Mouse (Mus musculus) cerebellum, postnatal 36 days (tissue): Measurements from ENCODE around the gene Rfx8.

ENCODE experiments used
- DNase-seq, 2 experiments: peaks; one replicate each; pipeline ENCODE4 v3.0.0; 2021 to 2022; ENCODE audit warnings: mixed read lengths in 2 of 2

The Rfx8 gene

DNA sequence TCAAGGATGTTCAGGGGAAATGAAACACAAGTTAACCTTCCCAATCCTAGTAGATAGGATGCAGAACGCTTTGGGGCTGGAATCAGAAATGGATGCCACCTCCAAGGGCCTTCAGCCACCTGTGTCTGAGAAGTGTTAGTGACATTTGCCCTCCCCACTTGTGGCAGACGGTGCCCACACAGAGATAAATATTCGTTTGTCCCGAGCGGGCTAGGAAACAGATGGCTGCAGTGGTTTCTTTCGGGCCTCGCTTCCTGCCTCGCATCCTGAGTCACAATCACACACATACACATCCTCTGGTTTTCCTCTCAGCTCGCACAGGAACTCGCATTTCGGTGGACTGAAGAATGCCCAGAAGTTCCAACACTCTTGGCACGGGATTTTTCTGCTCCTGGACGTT, 13.5 kb upstream of the Rfx8 start:
- DNase-seq: peak; percentile 17 to 23

DNA sequence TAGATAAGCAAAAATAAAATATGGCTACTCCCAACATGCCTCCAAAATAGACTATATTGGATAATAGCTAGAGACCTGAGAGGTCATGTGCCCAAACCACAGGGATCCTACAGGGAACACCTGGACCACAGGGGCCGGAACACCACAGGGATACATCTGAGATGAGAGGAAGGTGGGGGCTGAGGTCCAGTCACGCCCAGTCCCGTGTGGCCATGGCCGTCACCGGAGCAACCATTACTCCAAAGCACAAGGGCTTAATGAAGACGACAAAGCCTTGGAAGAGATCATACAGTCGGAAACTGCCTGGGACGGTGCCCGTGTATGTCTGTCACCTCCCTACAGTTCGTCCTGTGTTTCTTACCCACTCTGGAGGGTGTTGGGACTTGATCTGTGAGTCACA, 13.1 kb upstream of the Rfx8 start:
- DNase-seq: no peak

DNA sequence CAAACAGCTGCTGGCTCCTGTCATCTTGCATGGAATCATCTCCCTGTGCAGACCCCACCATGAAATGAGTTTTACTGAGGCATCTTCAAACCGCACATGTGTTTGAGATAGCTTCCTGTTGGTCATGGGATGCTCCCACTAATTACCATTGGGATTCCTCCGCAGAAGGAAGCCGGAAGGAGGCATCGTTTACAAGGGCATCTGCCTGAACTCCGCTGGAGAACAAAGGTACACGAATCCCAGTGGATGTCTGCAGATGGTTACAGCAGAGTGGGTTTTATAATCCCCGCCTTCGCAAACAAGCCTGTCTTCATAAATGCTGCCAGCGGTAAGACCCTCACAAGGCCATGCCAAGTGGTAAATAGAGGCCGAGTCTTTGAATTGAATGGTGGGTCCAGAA, 11.3 kb upstream of the Rfx8 start:
- DNase-seq: no peak

DNA sequence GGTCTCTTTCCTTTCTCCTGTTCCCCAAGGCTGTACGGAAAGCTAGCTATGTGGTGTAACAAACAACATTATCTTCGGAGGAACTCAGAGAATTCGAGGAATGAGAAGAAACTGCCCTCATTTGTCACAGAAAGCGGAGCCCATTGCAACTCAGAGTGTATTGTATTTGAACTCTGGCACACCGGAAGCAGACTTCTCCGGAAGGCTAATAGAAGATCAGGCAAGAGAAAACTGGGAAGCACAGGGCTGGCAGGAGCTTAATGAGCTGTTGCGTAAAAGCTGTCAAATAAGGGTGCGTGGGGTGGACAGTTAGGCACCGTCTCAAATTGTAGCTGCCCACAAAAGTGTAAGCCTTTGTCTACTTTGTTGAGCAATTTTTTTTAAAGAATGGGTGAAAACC, 10.7 kb upstream of the Rfx8 start:
- no peak for DNase-seq

DNA sequence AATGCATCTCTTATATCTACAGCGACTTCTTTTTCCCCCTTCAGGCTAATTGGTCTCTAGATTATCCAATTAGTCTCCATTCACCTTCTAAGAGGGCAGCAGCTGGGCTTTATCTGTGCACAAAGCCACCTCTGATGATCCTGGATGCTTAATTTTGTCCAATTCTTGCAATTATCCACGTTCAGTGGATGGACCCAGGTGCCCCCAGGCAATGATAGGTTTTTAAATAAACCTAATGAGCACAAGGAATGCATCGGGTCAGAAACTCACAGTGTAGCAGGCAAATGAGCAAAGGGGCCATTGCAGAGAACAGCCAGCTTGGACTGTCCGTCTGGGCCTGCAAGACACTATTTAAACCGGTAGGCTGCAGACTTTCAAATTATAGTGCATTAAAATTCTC, 10.1 kb upstream of the Rfx8 start:
- DNase-seq: no peak

DNA sequence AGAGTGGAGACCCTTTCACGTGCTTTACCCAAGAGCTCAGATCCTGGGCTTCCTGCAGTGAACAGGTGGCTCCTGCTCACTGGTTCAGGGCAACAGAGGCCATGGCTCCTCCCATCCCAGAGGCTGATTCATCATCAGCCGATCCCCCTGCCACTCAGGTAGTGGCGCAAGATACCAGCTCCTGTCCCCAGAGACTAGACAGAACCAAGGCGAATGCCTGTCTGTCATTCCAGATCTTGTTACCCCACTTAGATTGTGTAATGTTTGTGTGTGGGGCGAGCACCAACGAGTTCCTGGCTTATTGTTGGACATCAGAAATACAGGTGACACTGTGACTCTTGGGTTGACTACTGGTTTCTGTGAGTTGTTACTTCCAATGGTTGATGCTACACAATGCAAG, 9.1 kb upstream of the Rfx8 start:
- no peak for DNase-seq

DNA sequence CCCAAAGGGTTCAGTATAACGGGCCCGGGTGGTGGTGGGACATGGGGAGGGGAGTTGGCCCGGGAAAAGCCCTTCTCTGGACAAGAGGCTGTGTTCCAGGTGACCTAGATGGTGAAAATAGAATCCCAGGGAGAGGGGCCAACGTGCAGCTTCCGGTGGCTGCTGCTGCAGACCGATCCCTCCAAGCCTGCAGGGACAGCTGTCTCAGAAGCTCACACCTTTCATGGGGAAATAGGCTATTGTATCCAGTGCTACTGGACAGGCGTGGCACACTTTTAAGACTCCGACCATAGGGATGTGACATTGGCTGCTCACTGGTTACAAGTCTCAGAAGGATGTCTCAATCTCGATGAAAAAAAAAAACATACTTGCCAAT, 542 bp upstream of the Rfx8 start:
- DNase-seq: no peak

DNA sequence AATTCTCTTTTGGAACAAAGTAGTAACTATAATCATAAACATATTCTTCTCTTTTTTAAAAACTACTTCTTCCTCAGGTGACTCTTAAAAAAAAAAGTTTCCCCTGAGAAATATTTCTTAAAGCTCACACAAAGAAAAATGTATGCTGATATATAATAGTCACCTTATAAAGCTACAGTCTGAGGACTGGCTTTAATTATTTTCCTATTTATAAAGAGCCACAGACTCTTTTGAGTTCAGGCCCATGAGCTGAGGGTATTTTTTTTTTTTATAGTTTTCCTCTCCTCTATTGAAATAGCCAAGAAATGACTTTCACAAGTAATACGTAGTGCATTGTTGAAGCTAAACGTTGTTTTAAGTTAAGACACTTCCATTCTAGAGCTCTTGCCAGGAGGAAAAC, 611 bp downstream of the Rfx8 start:
- no peak for DNase-seq

DNA sequence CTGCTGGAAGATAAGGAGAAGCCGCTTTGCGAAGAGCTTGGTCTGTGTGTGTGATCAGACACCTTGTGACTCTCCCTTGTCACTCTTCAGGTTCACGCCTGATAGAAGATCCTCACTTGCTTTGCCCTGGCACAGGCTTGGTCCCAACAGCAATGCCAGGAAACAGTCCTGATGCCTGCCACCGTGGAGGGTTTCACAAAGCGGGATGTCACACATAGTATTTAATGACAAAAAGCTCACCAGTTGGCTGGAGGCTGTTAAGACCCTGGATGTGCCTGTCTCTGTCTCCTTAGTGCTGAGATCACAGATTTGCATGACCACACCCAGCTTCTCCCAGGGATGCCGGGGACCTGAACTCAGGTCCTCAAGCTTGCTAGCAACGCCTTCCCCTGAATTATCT, 5.2 kb downstream of the Rfx8 start:
- no peak for DNase-seq

DNA sequence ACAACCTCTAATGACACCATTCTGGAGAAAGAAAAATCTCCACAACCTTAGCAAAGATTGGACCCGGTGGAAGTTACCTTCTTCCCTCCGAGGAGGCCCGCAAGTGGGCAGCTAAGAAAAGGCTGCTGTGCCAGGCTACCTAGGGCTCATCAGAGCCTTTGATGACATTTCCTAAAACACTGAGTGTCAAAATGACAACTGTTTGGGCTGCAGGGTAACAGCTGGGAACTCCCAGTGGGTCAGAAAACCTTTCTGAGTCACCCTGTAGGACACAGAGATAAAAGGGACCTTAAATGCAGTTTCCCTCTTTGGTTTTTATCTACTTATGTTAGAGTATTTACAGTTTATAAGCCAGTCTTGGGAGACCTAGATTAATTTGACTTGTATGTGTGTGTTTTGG, 6.1 kb downstream of the Rfx8 start:
- DNase-seq: no peak

DNA sequence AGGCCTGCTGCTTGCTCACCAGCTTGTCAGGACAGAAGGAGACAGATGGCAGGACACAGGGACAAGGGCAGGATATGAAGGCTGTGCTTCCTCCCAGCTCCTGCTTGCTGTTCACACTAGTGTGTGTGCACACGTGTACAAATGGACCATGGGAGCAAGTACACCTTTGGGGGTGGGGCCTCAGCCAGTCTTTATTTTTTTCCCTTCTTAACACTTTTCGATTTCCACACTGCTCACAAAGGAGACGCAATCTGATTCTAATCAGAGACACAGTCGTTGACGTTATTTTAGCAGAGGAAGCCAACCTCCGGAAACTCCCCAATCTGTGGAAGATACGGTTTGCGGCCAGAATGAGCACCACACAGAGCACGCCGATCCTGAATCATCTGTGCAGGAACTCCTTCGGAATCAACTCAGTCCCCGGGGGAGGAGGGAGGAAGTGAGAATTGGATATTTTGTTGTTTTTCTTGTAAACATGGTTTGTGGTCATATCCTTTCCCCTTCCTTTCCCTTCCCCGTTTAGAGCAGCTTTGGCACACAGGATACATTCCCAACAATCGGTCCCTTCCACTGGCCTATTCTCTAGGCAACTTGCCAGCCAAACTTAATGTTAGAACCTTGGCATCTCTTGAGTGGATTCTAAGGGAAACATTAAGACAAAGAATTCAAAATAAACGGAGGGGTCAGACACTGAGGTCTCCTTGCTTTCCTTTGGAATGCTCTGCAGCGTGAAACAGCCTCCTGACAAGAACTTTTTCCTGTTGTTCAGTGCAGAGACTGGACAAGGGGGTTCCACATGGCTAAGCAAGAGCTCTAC, 6.7 kb downstream of the Rfx8 start:
- DNase-seq: no peak

DNA sequence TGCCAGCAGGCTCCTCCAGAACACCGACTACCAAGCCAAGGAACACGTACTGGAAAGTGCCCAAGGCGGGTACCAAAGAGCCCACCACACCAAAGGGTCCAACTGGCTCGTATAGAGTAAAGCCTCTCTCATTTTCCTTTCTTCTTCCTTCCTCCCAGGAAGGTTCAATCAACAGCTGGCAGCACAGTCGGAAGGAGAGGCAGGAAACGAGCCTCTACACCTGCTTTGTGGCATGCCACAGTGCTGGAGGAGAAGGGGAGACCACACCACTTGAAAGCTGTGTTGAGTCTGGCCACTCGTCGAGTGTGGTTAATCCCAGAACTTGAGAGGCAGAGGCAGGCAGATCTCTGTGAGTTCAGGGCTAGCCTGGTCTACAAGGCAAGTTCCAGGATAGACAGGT, 7.5 kb downstream of the Rfx8 start:
- no peak for DNase-seq

DNA sequence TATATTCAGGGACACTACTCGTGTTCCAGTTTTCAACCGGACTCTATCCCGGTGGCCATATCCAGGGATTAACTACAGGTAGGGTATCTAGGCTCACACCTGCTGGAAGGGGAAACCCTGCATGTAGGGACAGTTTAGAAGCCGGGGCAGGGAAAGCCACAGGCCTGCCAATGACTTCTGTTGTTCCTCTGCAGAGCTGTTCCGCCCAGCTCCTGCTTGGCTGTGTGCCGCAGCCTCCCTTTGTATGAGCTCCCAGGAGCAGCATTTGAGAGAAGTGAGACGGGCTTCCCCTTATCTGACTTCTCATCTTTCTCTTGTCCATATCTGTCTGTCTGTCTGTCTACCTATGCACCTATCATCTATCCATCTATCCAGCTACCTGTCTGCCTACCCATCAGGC, 8.5 kb downstream of the Rfx8 start:
- peak in 1 of 2 experiments; percentile 23 for DNase-seq

DNA sequence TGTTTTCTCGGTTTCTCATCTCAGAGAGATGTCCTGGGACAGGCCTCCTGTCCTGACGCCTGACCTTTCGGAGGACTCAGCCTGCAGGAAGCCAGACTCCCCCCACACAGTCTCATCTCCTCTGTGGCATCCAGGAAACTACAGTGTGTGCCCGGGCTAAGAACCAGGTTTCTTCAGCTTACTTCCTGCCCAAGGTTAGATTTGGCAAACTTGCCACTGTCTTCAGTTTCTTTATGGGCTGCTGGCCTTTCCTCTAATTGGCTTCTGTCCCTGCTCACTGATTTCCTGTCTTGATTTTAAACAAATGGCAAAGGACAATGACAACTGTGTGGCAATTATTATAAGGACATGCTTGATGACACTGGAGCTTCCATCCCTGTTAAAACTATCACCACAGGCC, 10.2 kb downstream of the Rfx8 start:
- no peak for DNase-seq

DNA sequence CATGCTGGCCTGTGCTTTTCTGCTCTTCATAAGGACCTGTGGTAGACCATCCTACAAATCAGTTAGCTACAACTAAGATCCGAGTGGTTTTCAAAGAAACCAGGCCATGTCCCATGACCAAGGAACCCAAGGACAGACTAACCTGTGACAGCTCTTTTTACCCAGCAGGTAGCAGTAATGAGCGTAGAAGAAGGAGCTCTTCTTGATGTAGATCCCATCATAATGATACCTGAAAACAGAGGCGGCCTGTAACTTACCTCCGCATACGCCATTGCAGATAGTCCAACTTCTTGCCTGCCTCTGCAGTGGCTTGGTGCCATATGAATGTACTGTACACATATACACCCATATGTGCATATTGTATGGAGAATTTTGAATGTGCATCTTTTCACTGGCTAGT, 10.8 kb downstream of the Rfx8 start:
- DNase-seq: no peak

DNA sequence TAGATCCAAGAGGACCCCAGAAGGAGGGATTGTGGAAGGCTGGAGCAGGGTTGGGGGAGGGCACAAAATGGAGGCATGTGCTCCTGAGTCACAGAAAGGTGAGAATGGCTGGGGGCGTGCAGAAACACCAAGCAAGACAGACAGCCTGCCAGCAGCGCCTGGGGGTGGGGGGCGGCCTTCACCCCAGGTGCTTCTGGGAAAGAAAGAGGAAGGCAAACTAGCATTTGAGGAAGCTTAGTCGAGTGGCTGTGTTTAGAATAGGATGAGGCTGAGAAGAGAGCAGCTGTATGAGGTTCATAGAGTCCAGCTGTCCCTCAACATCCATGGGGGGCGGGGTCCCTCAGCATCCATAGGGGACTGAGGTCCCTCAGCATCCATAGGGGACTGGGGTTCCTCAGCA, 12.0 kb downstream of the Rfx8 start:
- DNase-seq: no peak

DNA sequence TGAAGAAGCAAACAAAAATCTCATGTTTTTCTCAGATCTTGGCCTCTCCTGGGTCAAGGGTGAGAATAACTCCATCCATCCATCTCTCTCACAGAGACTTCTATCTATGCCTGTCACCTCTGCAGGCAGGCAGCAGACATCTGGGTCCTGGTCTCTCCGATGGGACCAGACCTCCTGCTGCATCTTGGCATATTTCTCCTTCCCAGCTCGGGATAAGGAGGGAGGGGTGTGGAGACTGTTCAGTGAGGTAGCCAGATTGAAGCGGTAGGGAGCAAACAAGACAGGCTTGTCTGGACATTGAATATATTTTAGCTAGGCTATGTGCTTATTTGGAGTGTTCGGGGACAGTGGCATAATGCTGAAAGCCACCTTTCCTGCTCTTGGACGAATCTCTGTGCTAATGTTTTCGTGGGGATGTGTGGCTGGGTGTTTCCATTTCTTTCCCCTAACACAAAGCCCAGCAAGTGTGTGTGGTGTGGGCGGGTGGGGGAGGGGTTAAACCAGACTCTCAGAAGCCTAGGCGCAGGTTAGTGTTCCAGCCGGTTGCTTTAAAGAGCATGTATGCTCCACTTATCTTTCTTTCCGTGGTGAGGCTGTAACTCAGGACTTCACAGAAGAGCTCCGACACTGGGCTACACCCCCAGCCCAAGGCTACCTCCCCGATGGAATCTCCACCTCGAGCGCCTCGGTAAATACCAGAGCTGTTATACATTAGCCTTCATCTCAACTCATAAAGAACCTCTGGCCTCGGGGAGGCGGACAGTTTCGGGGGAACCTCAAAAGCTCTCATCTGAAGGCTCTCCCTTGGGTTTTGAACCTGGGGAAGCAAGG, 18.4 kb downstream of the Rfx8 start:
- DNase-seq: no peak

DNA sequence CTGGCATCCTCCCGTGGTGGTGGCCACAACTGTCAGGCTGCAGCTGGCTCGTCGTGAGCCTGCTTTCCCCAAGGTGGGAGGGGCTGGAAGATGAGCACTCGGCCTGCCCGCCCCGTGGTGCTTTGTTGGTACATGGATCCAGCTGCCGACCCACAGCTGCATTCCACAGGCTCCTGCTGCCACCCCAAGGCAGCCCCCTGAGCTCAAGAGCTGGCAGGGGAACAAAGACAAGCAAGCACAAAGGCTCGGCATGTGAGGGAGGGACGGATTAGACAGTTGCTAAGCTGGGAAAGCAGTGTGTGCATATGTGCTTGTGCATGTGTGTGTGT, 19.6 kb downstream of the Rfx8 start:
- no peak for DNase-seq

DNA sequence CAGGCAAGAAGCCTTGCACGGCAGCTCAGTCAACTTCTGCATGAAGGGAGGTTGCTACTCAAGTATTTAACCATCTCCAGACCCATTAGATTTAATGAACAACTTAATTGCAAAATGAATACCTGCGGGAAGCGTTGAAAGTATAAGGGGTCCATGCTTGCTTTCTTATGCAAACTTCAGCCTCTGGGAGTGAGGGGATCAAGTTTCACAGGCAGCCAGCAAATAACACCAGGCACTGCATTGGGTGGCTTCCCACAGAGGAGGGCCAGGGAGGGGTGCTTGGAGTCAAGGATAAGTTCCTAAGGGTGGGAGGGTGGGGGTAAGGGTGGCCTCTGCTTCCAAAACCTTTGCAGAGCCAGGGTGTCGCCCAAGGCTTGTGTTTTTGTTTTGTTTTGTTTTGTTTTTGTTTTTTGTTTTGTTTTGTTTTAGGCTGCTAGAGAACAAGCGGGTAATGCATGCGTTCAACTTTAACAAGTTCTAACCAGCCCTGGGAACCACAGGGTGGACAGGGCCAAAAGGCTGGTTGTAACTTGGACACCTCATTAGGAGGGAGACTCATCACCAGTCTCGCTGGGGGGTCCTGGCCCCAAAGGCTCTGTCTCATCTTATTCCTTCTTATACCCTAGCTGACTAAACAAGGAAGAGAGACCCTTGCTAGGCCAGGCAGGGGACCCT, 20.1 kb downstream of the Rfx8 start:
- DNase-seq: no peak

DNA sequence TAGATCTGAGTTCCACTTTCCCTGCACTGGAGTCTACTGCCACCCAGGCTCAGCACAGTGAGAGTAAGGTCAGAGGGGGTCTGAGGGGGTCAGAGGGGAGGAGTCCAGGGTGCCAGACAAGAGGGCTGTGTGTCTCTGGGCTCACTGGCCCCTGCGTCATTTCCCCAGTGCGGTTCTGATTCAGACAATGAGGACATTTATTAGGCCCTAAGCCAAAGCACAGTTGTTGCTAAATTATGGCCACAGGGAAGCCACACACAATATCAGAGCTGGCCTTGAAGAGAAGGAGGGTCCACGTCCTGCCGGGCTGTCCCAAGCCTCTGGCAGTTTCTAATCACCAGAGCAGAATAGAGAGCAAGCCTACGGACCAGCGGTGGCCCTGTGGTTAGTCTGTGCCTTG, 22.3 kb downstream of the Rfx8 start:
- no peak for DNase-seq

DNA sequence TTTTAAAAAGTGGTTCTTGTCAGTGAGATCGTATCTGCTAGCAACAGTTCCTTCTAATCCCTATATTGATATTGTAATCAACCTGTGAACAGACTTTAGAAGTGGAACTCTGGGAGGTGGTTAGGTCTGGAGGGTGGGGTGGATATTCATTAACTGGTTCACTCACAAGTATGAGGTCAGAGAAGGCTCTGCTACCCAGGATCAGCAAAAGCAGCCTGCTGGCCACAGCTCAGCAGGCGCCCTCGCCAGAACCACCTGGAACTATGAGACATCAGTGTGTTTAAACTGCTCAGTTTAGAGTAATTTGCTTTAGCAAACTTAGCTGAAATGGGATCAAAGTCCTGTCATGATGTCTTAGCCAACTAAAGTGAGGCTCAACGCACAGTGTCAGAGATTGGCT, 25.6 kb downstream of the Rfx8 start:
- DNase-seq: no peak

DNA sequence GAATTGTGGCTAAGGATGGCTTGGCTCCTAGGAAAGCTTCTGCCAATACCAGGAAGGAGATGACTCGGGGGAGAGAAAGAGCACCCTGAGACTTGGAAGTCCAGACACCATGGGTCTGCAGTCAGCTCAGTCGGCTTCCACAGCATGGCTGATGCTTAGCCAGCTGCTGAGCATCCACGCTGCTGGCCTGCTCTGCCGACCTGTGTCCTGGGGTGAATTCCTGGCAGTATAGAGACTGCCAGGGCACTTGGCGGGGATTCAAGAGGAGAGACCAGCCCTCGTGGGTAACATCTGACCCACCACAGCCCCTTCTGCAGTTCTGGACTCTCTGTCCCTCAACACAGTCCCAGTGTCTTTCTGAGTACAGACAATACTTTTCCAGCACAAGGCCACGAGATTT, 26.0 kb downstream of the Rfx8 start:
- DNase-seq: no peak

DNA sequence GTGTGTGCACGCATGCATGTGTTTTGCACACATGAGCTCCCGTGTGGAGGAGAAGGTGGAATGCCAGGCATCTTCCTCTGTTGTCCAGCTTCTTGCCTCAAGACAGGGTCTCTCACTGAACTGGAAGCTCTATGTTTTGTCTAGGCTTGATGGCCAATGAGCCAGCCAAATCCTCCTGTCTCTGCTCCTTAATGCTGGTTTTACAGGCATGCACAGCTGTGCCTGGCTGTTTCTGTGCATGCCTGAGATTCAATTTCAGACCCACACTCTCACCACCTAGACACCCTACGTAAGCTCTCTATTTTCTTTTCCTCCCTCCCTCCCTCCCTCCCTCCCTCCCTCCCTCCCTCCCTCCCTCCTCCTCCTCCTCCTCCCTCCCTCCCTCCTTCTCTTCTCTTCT, 28.8 kb downstream of the Rfx8 start:
- no peak for DNase-seq

DNA sequence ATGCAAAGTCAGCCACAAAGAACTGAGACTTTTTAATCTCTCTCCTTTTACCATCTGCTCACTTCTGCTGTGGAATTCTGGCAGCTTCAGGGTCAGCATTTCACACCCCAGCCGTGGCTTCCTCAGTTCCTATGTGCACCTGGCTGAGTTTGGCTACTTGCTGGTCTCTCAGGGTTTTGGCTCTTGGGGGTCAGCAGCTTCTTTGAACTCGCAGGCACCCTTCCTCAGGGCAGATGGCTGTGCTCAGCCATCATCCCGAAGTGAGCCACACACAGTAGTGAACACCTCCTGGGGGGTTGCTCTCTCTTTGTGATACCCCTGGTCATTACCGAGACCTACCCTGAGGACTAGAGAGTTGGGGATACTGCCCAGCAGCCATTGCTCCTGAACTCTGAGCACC, 29.7 kb downstream of the Rfx8 start:
- DNase-seq: no peak
